ENCODE assay signal across 23 mouse cellular contexts in genomic region chr8:4318124-4318523, GRCm38 (mm10).
"Had no signal": no experiment of that assay in that cellular context is flagged by ENCODE, and none has a peak within 500 bp of the region (broad histone marks: within the 10 kb centered on the region; RNA-seq: fewer than 3 reads in every experiment).

No protein-coding gene starts in this region.

- H3K9me3 ChIP-seq: heart, embryonic 13.5 days; heart, embryonic 15.5 days; hindbrain, embryonic 10.5 days; hindbrain, embryonic 12.5 days; intestine, embryonic 15.5 days; limb, embryonic 10.5 days; limb, embryonic 12.5 days had no signal

- H3K9ac ChIP-seq: heart, embryonic 13.5 days; heart, embryonic 15.5 days; hindbrain, embryonic 12.5 days; hindbrain, embryonic 14.5 days; intestine, embryonic 15.5 days; limb, embryonic 12.5 days had no signal

- H3K4me3 ChIP-seq: gastrocnemius, adult 2 months; heart, adult 2 months; heart, embryonic 13.5 days; heart, embryonic 15.5 days; hindbrain, embryonic 10.5 days; hindbrain, embryonic 12.5 days; intestine, embryonic 15.5 days; layer of hippocampus, adult 2 months; left cerebral cortex, adult 2 months; limb, embryonic 10.5 days; limb, embryonic 12.5 days had no signal

- ATAC-seq: hindbrain, embryonic 16.5 days; inflammation-experienced regulatory T-cells, adult 6 months; intestine, embryonic 15.5 days; intestine, postnatal 0 days had no signal

- H3K4me2 ChIP-seq: heart, embryonic 11.5 days; heart, embryonic 13.5 days; heart, embryonic 15.5 days; hindbrain, embryonic 12.5 days; hindbrain, embryonic 14.5 days; intestine, embryonic 15.5 days; limb, embryonic 12.5 days had no signal

- DNase-seq: gastrocnemius, adult 2 months; gastrocnemius, postnatal 10 days; gastrocnemius, postnatal 25 days; heart, adult 2 months; heart, postnatal 14 days; heart, postnatal 4 days; kidney, postnatal 10 days; kidney, postnatal 4 days; liver had no signal

- H3K27me3 ChIP-seq: heart, embryonic 13.5 days; heart, embryonic 15.5 days; hindbrain, embryonic 12.5 days; intestine, embryonic 15.5 days; limb, embryonic 12.5 days had no signal

- H3K27ac ChIP-seq: heart, adult 2 months; heart, embryonic 13.5 days; heart, embryonic 15.5 days; hindbrain, embryonic 10.5 days; hindbrain, embryonic 12.5 days; hindbrain, embryonic 14.5 days; intestine, embryonic 15.5 days; layer of hippocampus, adult 2 months; left cerebral cortex, adult 2 months; limb, embryonic 10.5 days; limb, embryonic 12.5 days had no signal
